Mouse (Mus musculus): ENCODE measurements around the gene Tln1.
"Not testable (repeated sequence)": the region's sequence is repeated elsewhere in the genome, so short reads cannot be mapped to it uniquely, and the experiment has no call there.

Tln1 gene

GRCm38 (mm10) chr4:43552437-43552836, 10.1 kb downstream of the Tln1 start:
- in situ Hi-C loops (cut with MboI, MseI), result no loop called here

GRCm38 (mm10) chr4:43551854-43552253, 10.6 kb downstream of the Tln1 start:
- in situ Hi-C loops (cut with MboI, MseI), result not testable (repeated sequence)

- in situ Hi-C loops (cut with MboI, MseI), result no loop called here
Measured at GRCm38 (mm10) chr4:43549055-43549454, 13.4 kb downstream of the Tln1 start.

GRCm38 (mm10) chr4:43547160-43547559, 15.3 kb downstream of the Tln1 start:
- in situ Hi-C loops (cut with MboI, MseI), result no loop called here

GRCm38 (mm10) chr4:43546375-43547047, 16.0 kb downstream of the Tln1 start:
- in situ Hi-C loops (cut with MboI, MseI), result no loop called here

- in situ Hi-C loops (cut with MboI, MseI), result no loop called here
Measured at GRCm38 (mm10) chr4:43542044-43542443, 20.4 kb downstream of the Tln1 start.

- in situ Hi-C loops (cut with MboI, MseI), result no loop called here
Measured at GRCm38 (mm10) chr4:43536031-43536430, 26.5 kb downstream of the Tln1 start.

GRCm38 (mm10) chr4:43535628-43536027, 26.9 kb downstream of the Tln1 start:
- in situ Hi-C loops (cut with MboI, MseI), result no loop called here

GRCm38 (mm10) chr4:43533270-43533669, 29.2 kb downstream of the Tln1 start:
- in situ Hi-C loops (cut with MboI, MseI), result no loop called here

- in situ Hi-C loops (cut with MboI, MseI), result no loop called here
Measured at GRCm38 (mm10) chr4:43530581-43530980, 31.9 kb downstream of the Tln1 start.

- in situ Hi-C loops (cut with MboI, MseI), result no loop called here
Measured at GRCm38 (mm10) chr4:43530081-43530501, 32.4 kb downstream of the Tln1 start.

- in situ Hi-C loops (cut with MboI, MseI), result loop anchor here (5.0 to 10.0 kb wide), 2 partner anchors 91 to 336 kb away; no protein-coding TSS in a partner anchor
Measured at GRCm38 (mm10) chr4:43528487-43528886, 34.0 kb downstream of the Tln1 start.

GRCm38 (mm10) chr4:43527880-43528279, 34.6 kb downstream of the Tln1 start:
- in situ Hi-C loops (cut with MboI, MseI), result loop anchor here (5.0 to 10.0 kb wide), 2 partner anchors 91 to 337 kb away; no protein-coding TSS in a partner anchor

GRCm38 (mm10) chr4:43519956-43520355, 42.5 kb downstream of the Tln1 start:
- in situ Hi-C loops (cut with MboI, MseI), result loop anchor here in 1 of 2 experiments (10.0 kb wide), 1 partner anchor 345 kb away; no protein-coding TSS in a partner anchor

- in situ Hi-C loops (cut with MboI, MseI), result no loop called here
Measured at GRCm38 (mm10) chr4:43519551-43519950, 42.9 kb downstream of the Tln1 start.

GRCm38 (mm10) chr4:43515764-43516708, 46.5 kb downstream of the Tln1 start:
- in situ Hi-C loops (cut with MboI, MseI), result no loop called here

GRCm38 (mm10) chr4:43513791-43514190, 48.7 kb downstream of the Tln1 start:
- in situ Hi-C loops (cut with MboI, MseI), result no loop called here

GRCm38 (mm10) chr4:43513300-43513699, 49.2 kb downstream of the Tln1 start:
- in situ Hi-C loops (cut with MboI, MseI), result no loop called here

- in situ Hi-C loops (cut with MboI, MseI), result no loop called here
Measured at GRCm38 (mm10) chr4:43512653-43513052, 49.8 kb downstream of the Tln1 start.

- in situ Hi-C loops (cut with MboI, MseI), result no loop called here
Measured at GRCm38 (mm10) chr4:43511675-43512454, 50.6 kb downstream of the Tln1 start.

- in situ Hi-C loops (cut with MboI, MseI), result no loop called here
Measured at GRCm38 (mm10) chr4:43509109-43509508, 53.4 kb downstream of the Tln1 start.

GRCm38 (mm10) chr4:43508666-43508997, 53.9 kb downstream of the Tln1 start:
- in situ Hi-C loops (cut with MboI, MseI), result no loop called here
